Mouse (Mus musculus) retina, postnatal 7 days (tissue): ENCODE results near the gene Alx3.

Experiments used
- DNase-seq: peaks from one replicate; pipeline ENCODE4 v3.0.0-alpha.2; 2012; ENCODE audit warnings: low read depth, low spot score

Alx3 gene

GRCm38 (mm10) chr3:107582875-107583767, 11.7 kb upstream of the Alx3 start:
- no peak for DNase-seq

GRCm38 (mm10) chr3:107583893-107584292, 10.9 kb upstream of the Alx3 start:
- DNase-seq, result no peak

- no peak for DNase-seq
Measured at GRCm38 (mm10) chr3:107586504-107586903, 8.3 kb upstream of the Alx3 start.

- no peak for DNase-seq
Measured at GRCm38 (mm10) chr3:107591612-107592011, 3.2 kb upstream of the Alx3 start.

- no peak for DNase-seq
Measured at GRCm38 (mm10) chr3:107593632-107594031, 1.2 kb upstream of the Alx3 start.

GRCm38 (mm10) chr3:107595264-107595937, 570 bp downstream of the Alx3 start:
- no peak for DNase-seq

- DNase-seq, result no peak
Measured at GRCm38 (mm10) chr3:107595938-107596461, 1.2 kb downstream of the Alx3 start.

- DNase-seq, result no peak
Measured at GRCm38 (mm10) chr3:107596559-107596958, 1.7 kb downstream of the Alx3 start.

- no peak for DNase-seq
Measured at GRCm38 (mm10) chr3:107597134-107597533, 2.3 kb downstream of the Alx3 start.

- DNase-seq, result no peak
Measured at GRCm38 (mm10) chr3:107597586-107598389, 3.0 kb downstream of the Alx3 start.

GRCm38 (mm10) chr3:107600127-107600526, 5.3 kb downstream of the Alx3 start:
- no peak for DNase-seq

GRCm38 (mm10) chr3:107605304-107605703, 10.5 kb downstream of the Alx3 start:
- peak; percentile 57 for DNase-seq

- DNase-seq, result no peak
Measured at GRCm38 (mm10) chr3:107607221-107607620, 12.4 kb downstream of the Alx3 start.

GRCm38 (mm10) chr3:107608808-107609207, 14.0 kb downstream of the Alx3 start:
- DNase-seq, result no peak

- no peak for DNase-seq
Measured at GRCm38 (mm10) chr3:107609376-107609775, 14.5 kb downstream of the Alx3 start.

GRCm38 (mm10) chr3:107611394-107611793, 16.6 kb downstream of the Alx3 start:
- no peak for DNase-seq

- DNase-seq, result no peak
Measured at GRCm38 (mm10) chr3:107612902-107613525, 18.2 kb downstream of the Alx3 start.

GRCm38 (mm10) chr3:107617800-107618199, 23.0 kb downstream of the Alx3 start:
- no peak for DNase-seq

GRCm38 (mm10) chr3:107619911-107620310, 25.1 kb downstream of the Alx3 start:
- DNase-seq, result no peak

- DNase-seq, result no peak
Measured at GRCm38 (mm10) chr3:107621286-107622075, 26.6 kb downstream of the Alx3 start.
